Mouse (Mus musculus) liver, embryonic 14.5 days (tissue): ENCODE data around the gene Tmeff1. TPM values are rescaled to one million over a fixed set of nuclear protein-coding genes. Genes with fewer than 3 reads are reported as not detected.
A peak's percentile ranks its signal among the peaks of the same experiment; 100 is the strongest.

Experiments used
- ATAC-seq: fragments of 200-750 bp; cut with Nextera tagmentation; 2 replicates; pipeline ENCODE4 v1.8.0; 2017; ENCODE audit warnings: moderate number of reproducible peaks, mild to moderate bottlenecking, moderate library complexity; ENCODE audit not compliant: insufficient read depth
- DNase-seq, 3 experiments: peaks; one replicate each; pipeline ENCODE4 v3.0.0-alpha.2; 2012 to 2013; ENCODE audit warnings: low read depth in 3 of 3, low spot score in 3 of 3
- H3K27ac ChIP-seq: fragments of 300-500 bp; sonication (generic); 2 replicates; pipeline ENCODE4 v1.5.1; 2014; ENCODE audit warnings: moderate library complexity, mild to moderate bottlenecking, control low read depth, inconsistent platforms
- H3K27me3 ChIP-seq: fragments of 300-500 bp; sonication (generic); 2 replicates; pipeline ENCODE4 v1.6.1; 2014; ENCODE audit warnings: mild to moderate bottlenecking, low read length, moderate library complexity; ENCODE audit not compliant: control insufficient read depth, insufficient read depth
- H3K36me3 ChIP-seq: fragments of 300-500 bp; sonication (generic); replicated peaks from 2 replicates; pipeline ENCODE4 v1.6.1; 2014; ENCODE audit warnings: low read depth; ENCODE audit not compliant: control insufficient read depth, insufficient read depth
- H3K4me1 ChIP-seq, 2 experiments: fragments of 200-500 bp in 1 of 2; fragments of 300-500 bp in 1 of 2; sonication (generic) in 1 of 2; replicated peaks; 2 replicates each; pipeline ENCODE4 v1.6.1; 2012 to 2014; ENCODE audit warnings: antibody characterized with exemption in 1 of 2, inconsistent platforms in 1 of 2, low read length in 1 of 2; ENCODE audit not compliant: control insufficient read depth in 2 of 2, insufficient read depth in 2 of 2
- H3K4me2 ChIP-seq: fragments of 300-500 bp; sonication (generic); 2 replicates; pipeline ENCODE4 v1.6.1; 2014; ENCODE audit warnings: low read depth, mild to moderate bottlenecking, control low read depth, moderate library complexity
- H3K4me3 ChIP-seq, 2 experiments: fragments of 200-500 bp in 1 of 2; fragments of 300-500 bp in 1 of 2; sonication (generic) in 1 of 2; 2 replicates each; pipeline ENCODE4 v1.5.1; 2012 to 2014; ENCODE audit warnings: low read depth in 2 of 2, low read length in 2 of 2, mild to moderate bottlenecking in 2 of 2, control low read depth in 1 of 2, inconsistent platforms in 1 of 2, moderate library complexity in 1 of 2; ENCODE audit not compliant: insufficient read depth in 1 of 2
- H3K9ac ChIP-seq: fragments of 300-500 bp; sonication (generic); replicated peaks from 2 replicates; pipeline ENCODE4 v1.6.1; 2014; ENCODE audit warnings: mild to moderate bottlenecking, control low read depth, moderate library complexity
- H3K9me3 ChIP-seq: fragments of 300-500 bp; sonication (generic); 2 replicates; pipeline ENCODE4 v1.6.1; 2016; ENCODE audit warnings: low read length, mixed read lengths; ENCODE audit not compliant: control insufficient read depth
- CTCF ChIP-seq: IDR thresholded peaks from 2 replicates; pipeline ENCODE4 v1.5.1; 2016; ENCODE audit warnings: antibody characterized with exemption, low read depth, control low read depth
- EP300 ChIP-seq: IDR thresholded peaks from 2 replicates; pipeline ENCODE4 v1.6.1; 2016; ENCODE audit warnings: antibody characterized with exemption, low read depth
- WGBS: fragments of 180-500 bp; shearing (Covaris S2); extraction: QIAGEN DNeasy Blood & Tissue Kit; methylation state at CpG from one replicate; pipeline ENCODE4 v1.1.7; 2014; ENCODE audit not compliant: insufficient replicate concordance; 5-methylcytosine and 5-hydroxymethylcytosine counted together
- polyA plus RNA-seq, 2 experiments: library from polyadenylated mRNA; depleted of rRNA in 1 of 2; stranded (reverse) in 1 of 2; unstranded in 1 of 2; fragments of >200 nt; fragmentation: Nextera tagmentation in 1 of 2; extraction: Ambion mirVana in 1 of 2; gene quantifications; 2 replicates each; pipeline versions ENCODE4 v1.2.1 to v1.2.3; 2012 to 2014

Gene Tmeff1
- polyA plus RNA-seq, 2 experiments: 1.4 to 1.5 TPM

- peaks cover 28% of the 10 kb centered on the region for H3K27me3 ChIP-seq
- ATAC-seq (no peak), DNase-seq (no peak)
- no peaks in the 10 kb centered on the region for H3K9me3 ChIP-seq
- 44% methylated on average over 2 of the region's 3 CpGs for WGBS
- no peak overlapping the region for H3K27ac ChIP-seq
- H3K4me1 ChIP-seq: no peaks in the 10 kb centered on the region
- H3K4me2 ChIP-seq: no peak overlapping the region
- H3K36me3 ChIP-seq: no peaks in the 10 kb centered on the region
- TF ChIP-seq CTCF (no peak), EP300 (no peak)
- no peak overlapping the region for H3K4me3 ChIP-seq
- no peak overlapping the region for H3K9ac ChIP-seq
These were observed 3.0 kb upstream of the Tmeff1 start for GRCm38 (mm10) chr4:48581993-48582392.

DNA sequence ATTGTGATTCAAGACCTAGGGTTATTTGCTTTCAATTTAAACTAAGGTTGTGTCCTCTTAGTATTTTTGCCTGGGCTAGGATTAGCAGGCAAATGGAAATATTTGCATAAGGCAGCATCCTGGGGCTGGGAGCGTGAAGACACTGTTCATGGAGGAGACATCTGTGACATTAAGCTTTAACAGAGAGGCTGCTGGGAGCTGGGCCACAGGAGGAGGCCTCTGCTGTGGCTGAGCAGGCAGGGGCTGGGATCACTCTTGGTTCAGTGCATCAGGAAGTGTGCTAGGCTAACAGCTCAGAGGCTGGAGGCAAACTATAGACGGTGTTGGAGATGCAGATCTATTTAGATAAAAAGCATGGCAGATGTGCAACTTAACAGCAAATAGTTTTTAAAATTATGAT is 2.0 kb upstream of the Tmeff1 start:
- H3K4me3 ChIP-seq: no peak overlapping the region
- H3K9me3 ChIP-seq: no peaks in the 10 kb centered on the region
- no peak overlapping the region for H3K9ac ChIP-seq
- no peak for ATAC-seq
- H3K36me3 ChIP-seq: no peaks in the 10 kb centered on the region
- 55% methylated on average over 2 of the region's 2 CpGs for WGBS
- TF ChIP-seq EP300 (no peak), CTCF (no peak)
- peaks cover 28% of the 10 kb centered on the region for H3K27me3 ChIP-seq
- H3K4me2 ChIP-seq: no peak overlapping the region
- H3K27ac ChIP-seq: no peak overlapping the region
- no peaks in the 10 kb centered on the region for H3K4me1 ChIP-seq
- DNase-seq: no peak

DNA sequence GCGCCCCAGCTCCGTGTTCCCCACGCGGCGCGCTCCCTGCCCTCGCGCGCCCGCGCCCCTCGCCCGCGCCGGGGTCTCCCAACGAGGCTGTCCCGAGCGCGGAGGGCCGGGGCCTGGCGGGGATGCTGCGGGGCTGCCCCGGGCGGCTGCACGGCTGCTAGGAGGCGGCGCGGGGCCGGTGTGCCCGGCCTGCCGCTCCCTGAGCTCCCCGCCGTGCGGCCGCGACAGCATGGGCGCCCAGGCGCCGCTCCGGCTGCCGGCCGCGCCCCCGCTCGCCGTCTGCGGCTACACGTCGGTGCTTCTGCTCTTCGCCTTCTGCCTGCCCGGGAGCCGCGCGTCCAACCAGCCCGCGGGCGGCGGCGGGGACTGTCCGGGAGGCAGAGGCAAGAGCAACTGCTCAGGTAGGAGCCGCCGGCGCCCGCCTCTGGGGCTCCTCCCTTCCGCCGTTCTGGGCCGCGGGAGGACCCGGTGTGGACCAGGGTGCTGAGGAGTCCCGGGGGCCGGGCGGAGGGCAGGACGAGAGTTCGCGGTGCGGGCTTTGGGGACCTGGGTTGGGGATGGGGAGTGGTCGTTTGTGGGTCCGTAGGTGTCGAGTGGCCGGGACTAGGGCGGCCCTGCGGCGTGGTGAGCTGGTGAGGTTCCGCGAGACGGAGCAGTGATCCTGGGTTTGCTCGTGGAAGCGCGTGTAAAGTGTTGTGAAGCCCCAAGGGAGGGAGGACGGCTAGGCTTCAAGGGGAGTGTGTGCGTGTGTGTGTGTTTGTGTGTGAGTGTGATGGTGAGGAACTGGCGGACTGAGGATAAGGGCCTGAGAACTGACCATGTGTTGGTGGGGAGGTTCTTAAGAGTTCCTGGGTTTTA is 496 bp downstream of the Tmeff1 start:
- Histone ChIP-seq H3K36me3 (no peaks in the 10 kb centered on the region), H3K9me3 (no peaks in the 10 kb centered on the region), H3K4me3 (peak overlapping the region; percentile 60 to 75), H3K4me1 (no peaks in the 10 kb centered on the region), H3K4me2 (peak overlapping the region; percentile 66), H3K27ac (no peak overlapping the region), H3K27me3 (peaks cover 28% of the 10 kb centered on the region), H3K9ac (no peak overlapping the region)
- WGBS: 1% methylated on average over 87 of the region's 92 CpGs
- no peak for DNase-seq
- peak; percentile 33; the same call in 1 of the 2 replicates for ATAC-seq
- TF ChIP-seq CTCF (no peak), EP300 (no peak)

DNA sequence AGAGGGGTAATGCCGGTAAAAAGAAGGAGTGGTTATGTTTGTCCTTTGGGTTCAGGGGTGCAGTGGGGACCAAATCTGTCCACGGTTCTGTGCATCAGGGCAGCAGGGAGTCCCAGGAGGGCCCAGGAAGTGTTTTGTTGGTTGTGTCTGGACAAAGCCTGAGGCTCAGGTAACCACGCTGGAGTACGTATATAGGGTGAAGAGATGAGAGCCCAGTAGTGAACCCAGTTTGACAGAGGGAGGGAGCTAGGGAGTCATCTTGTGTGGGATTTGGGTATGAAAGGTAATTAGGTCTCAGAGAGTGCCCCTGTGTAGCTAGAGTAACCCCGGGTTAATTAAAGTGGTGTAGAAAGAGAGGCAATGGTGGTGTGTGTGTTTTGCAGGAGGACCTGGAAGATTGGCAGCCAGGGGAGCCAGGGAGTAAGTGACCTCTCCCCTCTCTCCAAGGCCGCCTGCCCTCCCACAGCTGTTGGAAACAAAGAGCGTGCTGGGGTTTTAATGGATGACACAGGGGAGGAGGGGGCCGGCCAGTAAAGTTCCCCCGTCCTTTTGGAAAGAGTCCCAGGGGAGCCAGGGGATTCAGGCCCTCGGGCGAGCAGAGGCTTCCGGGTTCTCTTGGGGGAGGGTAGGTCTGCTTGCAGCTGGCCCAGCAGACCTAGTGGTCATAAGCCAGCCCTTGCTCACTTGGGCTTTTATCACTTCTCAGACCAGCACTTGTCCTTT is 1.3 kb downstream of the Tmeff1 start:
- no peaks in the 10 kb centered on the region for H3K4me1 ChIP-seq
- H3K36me3 ChIP-seq: no peaks in the 10 kb centered on the region
- H3K9me3 ChIP-seq: no peaks in the 10 kb centered on the region
- peaks cover 28% of the 10 kb centered on the region for H3K27me3 ChIP-seq
- DNase-seq (no peak), ATAC-seq (no peak)
- no peak overlapping the region for H3K9ac ChIP-seq
- WGBS: 23% methylated on average over 12 of the region's 12 CpGs
- no peak for TF ChIP-seq EP300
- peak; percentile 3; the same call in 1 of the 2 replicates for TF ChIP-seq CTCF
- peak overlapping the region; percentile 66 for H3K4me2 ChIP-seq
- peak overlapping the region; percentile 60 to 75 for H3K4me3 ChIP-seq
- H3K27ac ChIP-seq: no peak overlapping the region

DNA sequence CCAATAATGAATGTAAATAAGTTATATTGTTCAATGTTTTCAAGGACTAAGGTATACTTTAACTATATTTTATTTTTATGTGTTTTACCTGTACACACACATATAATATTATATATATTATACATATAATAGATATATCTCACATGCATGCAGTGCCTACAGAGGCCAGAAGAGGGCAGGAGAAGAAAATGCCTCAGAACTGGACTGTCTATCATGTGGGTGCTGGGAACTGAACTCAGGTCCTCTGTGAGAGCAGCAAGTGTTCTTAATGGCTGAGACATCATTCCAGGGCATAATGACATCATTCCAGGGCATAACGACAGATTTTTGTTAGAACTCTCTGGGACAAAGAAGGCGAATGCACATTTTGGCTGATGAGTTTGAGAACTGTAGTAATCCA is 2.6 kb downstream of the Tmeff1 start:
- 70% methylated on average over 2 of the region's 2 CpGs for WGBS

More for the DNA sequence above, 2.6 kb downstream of the Tmeff1 start:
- Histone ChIP-seq H3K4me2 (no peak overlapping the region), H3K9ac (no peak overlapping the region), H3K27ac (no peak overlapping the region), H3K4me3 (no peak overlapping the region), H3K9me3 (no peaks in the 10 kb centered on the region), H3K27me3 (peaks cover 28% of the 10 kb centered on the region), H3K36me3 (no peaks in the 10 kb centered on the region), H3K4me1 (no peaks in the 10 kb centered on the region)
- DNase-seq (no peak), ATAC-seq (no peak)
- TF ChIP-seq CTCF: peak; percentile 29; the same call in 1 of the 2 replicates
- TF ChIP-seq EP300: no peak
